Mouse (Mus musculus) brain, embryonic 18.5 days (tissue): Measurements from ENCODE around the gene Cyb5b.
"Not testable (repeated sequence)": the region's sequence is repeated elsewhere in the genome, so short reads cannot be mapped to it uniquely, and the experiment has no call there.

Experiments used
- DNase-seq: peaks from one replicate; pipeline ENCODE4 v3.0.0-alpha.2; 2012; ENCODE audit warnings: low read depth, low spot score

The Cyb5b gene

DNA sequence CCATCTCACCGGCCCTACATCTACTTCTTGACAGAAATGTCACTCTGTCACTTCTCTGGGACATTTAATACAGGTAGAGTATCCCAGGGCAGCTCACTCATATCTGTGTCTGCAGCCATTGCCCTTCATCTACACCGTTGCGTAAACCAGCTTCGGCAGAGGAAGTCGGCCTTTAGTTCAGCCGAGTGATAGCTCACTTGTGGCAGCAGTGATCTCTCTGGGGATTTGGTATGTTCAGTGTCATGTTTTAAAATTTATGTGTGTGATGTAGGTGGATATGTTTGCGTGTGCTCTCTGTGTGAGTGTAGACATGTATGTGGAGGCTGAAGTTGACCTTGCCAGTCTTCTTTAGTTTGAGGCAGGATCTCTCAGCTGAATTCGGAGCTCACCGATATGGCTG is 15.3 kb downstream of the Cyb5b start:
- DNase-seq, result no peak

DNA sequence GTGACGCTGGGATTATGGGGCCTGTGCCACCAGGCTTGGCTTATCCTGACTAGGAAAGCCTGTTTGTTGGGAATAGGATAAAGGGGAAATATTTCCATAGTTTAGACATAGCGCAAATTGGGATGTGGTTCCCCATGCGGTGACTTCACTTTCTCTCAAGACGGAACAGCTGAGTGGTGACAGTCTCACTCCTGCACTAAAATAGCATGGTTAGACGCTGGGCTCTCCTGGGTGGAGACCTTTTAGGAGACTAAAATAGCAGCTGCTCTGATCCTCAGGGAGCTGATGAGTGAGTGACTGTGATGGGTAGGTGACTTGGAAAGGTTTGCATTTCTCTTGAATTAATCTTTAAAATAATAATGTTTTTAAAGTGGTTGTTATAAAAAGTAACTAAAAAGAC is 17.4 kb downstream of the Cyb5b start:
- no peak for DNase-seq

DNA sequence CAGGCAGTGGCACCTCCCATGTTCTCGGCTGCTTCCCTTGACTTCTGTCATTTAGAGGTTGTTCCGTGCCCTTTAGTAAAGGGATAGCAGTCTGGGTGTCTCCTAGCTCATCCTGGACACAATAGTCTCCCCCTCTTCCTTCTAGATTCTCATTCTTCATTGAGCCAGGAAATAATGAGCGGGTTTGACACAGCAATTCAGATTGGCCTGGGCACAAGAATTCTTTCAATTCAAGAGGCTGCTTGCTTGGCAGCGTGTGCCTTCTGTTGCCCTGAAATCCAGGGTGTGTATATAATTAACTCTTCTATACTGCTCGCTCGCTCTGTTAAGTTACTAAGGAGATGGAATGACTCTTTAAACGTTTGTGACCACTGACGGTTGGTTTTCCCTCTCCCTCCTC is 21.7 kb downstream of the Cyb5b start:
- no peak for DNase-seq

- no peak for DNase-seq
Measured at GRCm38 (mm10) chr8:107172969-107173645, 22.7 kb downstream of the Cyb5b start.

DNA sequence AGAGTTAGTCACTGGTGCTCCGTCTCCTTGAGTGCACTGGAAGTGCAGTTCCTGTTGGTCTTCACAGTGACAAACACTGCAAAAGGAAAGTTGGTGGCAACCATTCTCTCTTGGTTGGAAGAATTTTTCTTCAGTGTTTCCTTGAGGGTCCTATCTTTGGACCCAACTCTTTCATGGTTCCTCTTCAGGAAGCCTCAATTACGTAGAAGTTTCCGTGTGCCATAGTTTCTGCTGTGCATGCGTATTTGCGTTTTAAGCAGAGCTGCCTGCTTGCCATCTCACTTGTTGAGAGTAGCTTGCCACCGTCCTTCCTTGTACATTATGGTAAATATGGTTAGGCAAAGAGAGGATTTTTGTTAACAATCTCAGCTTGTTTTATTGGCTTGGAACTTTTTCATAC is 30.7 kb downstream of the Cyb5b start:
- DNase-seq, result no peak

GRCm38 (mm10) chr8:107184996-107185395 is 34.6 kb downstream of the Cyb5b start:
- DNase-seq, result no peak

DNA sequence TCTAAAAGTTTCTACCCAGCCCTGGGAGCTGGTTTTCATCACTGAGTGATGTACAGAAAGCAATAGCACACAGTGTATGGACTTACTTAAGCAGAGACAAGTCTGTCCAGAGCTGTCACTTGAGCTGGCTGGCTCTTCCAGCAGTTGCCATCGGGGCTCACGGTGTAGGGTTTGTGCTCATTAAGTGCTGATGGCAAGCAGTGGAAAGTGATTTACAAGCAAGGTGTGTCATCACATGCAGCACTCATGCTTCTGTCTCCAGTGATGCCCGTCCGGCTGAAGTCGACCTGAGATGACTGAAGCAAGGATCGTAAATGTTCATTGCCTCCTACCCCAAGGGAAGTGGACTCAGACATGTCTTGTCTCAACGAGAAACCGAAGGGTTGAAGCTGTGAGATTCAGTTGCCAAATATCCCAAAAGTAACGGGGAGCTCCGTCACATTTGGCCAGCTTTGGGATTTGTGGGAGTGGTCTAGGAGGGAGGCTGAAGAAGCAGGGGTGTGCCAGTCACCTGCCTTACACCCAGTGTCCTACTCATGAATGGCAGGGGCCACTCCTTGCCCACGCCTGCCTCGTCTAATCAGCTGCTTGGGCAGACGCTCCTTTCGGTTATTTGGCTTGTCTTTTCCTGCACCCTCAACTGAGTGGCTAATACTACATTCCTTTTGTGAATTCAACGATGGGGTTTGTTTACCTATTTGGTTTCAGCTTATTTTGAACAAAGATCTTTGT is 36.4 kb downstream of the Cyb5b start:
- no peak for DNase-seq

- DNase-seq, result no peak
Measured at GRCm38 (mm10) chr8:107187631-107188030, 37.2 kb downstream of the Cyb5b start.

GRCm38 (mm10) chr8:107192631-107193030 is 42.2 kb downstream of the Cyb5b start:
- no peak for DNase-seq

- DNase-seq, result no peak
Measured at GRCm38 (mm10) chr8:107193331-107193730, 42.9 kb downstream of the Cyb5b start.

DNA sequence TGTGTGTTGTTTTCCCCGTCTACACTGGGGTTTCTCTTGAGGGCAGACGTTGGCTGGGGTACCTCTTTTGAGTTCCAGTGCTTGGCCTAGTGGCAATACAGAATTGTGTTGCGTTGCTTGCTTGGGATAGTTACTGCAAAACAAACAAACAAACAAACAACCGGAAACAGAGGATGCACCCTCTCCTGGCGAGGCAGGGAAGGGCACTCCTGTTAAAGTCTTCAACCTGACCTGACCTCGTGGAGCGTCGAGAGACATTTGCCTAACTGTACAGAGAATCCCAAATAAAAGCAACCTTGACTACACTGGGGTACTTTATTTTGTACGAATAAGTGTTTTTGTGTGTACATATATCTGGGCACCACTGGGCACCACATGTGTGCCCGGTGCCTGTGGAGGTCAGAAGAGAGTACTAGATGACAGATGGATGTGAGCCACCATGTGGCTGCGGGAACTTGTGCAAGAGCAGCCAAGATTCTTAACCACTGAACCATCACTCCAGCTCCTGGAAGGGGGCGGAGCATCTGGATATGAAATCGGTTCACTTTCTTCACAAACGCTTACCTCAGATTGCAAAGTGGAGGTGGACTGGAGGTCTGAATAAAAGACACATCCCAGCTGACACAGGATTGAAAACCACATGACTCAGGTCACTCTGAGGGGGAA is 44.5 kb downstream of the Cyb5b start:
- DNase-seq, result no peak

DNA sequence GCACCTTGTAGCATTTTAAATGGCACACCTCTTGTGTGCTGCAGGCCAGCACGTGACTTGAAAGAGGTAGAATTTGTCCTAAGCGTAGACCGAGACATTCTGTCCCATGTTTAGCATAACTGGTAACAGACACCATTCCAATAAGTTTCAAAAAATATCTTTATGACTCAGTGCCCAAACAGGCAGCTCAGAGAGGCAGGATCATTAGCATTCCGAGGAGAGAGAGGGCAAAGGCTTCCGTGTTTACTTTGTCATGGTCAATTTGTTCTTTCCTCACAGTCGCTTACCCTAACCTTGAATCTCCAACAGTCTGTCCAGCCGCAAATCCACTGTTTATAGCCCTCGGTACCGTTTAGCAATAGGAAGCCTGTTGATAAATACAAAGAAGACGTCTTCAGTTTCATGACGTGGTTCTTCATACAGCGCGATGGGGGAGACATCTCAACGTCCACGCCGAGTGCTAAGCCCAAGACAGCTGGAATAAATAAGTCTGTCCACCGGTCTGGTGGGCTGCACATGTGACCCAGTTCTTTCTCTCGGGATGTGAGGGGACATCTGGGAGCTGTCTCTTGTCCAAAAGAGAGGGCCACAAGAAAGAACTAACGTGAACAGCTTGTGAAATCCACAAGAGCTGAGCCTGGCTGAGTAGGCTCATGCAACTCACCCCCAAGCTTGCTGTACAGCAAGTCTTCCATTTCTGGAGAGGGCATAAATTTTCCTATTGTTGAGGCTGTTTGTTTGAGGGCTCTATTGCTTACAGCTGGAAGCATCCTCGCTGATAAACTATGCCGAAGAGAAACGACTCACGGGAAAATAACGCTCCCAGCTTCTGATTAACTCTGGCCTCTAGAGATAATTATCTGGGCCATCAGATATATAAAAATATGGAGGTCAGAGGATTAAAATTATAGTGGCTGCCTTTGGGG is 47.7 kb downstream of the Cyb5b start:
- no peak for DNase-seq

DNA sequence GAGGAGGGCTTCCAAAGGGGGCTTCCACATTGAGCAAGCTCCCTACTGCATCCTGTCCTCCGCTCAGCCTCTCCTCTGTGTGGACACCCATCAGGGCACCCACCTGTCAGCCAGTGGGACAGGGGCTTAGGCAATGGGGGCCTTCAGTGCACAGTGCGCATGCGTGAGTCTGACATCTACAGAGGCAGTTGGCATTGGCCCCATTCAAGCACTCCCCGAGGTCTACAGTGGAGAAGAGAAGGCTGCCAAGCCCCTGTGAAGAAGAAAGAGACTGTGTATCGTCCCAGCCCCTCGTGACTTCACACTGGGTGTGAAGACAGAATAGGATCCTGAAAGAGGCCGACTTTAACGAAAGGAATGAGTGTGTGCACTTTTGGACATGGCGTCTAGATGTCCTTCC is 54.7 kb downstream of the Cyb5b start:
- no peak for DNase-seq

GRCm38 (mm10) chr8:107205701-107206561 is 55.5 kb downstream of the Cyb5b start:
- no peak for DNase-seq

- no peak for DNase-seq
Measured at GRCm38 (mm10) chr8:107206782-107207525, 56.5 kb downstream of the Cyb5b start.

DNA sequence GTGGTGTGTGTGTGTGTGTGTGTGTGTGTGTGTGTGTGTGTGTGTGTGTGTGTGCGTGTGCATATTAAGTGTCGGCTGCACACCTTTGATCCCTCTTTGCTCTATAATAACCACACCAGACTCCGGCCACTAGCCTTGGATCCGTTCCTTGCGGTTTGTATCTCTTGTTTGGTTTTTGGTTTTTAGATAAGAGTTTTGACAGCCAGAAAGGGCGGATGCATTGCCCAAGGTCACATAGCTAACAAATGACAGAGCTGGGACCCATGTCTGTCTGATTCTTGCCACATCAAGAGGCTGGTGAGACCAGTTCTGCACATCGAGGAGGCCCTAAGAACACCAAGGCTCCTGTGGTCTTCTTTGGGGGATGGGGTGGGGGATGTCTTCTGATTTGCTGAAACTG is 58.7 kb downstream of the Cyb5b start:
- DNase-seq, result no peak

- DNase-seq, result no peak
Measured at GRCm38 (mm10) chr8:107212006-107212405, 61.6 kb downstream of the Cyb5b start.

DNA sequence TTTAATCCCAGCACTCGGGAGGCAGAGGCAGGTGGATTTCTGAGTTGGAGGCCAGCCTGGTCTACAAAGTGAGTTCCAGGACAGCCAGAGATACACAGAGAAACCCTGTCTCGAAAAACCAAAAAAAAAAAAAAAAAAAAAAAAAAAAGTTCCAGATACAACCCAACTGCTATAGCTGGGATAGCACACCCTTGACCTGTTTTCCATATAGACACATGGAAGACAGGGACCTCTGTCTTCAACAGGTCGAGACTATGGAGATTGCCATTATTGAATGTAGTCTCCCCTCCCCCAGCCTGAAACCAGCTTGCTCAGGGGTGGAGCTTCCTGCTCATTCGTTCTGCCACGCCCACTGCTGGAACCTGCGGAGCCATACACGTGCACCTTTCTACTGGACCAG is 66.8 kb downstream of the Cyb5b start:
- DNase-seq, result not testable (repeated sequence)

- no peak for DNase-seq
Measured at GRCm38 (mm10) chr8:107218091-107218490, 67.7 kb downstream of the Cyb5b start.

GRCm38 (mm10) chr8:107219078-107219477 is 68.6 kb downstream of the Cyb5b start:
- DNase-seq, result no peak
